Mouse (Mus musculus): ENCODE measurements around the gene Luc7l3.
"Not testable (repeated sequence)": the region's sequence is repeated elsewhere in the genome, so short reads cannot be mapped to it uniquely, and the experiment has no call there.

The Luc7l3 gene

DNA sequence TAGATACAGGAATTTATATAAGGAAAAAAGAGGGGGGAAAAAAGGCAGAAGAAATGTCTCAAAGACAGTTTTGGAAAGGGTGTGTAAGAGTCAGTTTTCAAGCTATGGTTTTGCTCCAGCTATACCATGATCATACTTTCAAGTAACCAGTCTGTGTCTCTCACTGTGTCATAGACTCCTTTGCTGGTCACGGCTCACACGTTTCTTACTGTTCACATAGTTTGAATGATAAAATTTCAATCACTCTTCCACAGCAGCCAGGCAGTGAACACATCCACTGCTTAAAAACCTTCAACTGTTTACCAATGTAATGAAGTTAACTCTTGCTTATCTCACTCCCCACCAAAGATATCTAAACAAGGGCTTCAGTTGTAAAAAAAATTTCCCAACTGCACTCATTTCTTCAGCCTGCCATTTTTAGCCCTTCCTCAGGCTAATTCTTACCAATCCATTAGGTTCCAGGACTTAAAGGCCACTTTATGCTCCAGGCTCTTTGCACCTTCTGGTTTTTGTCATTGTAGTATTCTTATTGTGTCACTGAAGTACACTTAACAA, 7.6 kb downstream of the Luc7l3 start:
- intact Hi-C loops (cut with DNase I), result no loop called here

DNA sequence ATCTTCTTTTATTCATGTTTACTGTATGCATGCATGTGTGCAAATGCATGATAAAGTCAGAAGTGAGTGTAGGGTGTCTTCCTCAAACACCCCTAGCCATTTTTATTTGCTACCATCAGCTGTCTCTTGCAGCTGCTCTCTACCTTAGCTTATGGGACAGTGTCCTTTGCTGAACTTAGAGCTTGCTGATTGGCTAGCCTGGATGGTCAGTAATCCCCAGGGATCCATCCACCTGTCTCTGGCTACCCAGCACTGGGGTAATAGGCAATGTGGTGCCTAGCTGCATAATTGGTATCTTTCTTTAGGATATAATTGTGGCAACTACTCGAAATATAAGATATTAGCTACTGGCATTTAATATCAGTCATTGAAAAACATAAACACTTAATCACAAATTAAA, 9.1 kb downstream of the Luc7l3 start:
- intact Hi-C loops (cut with DNase I), result no loop called here

DNA sequence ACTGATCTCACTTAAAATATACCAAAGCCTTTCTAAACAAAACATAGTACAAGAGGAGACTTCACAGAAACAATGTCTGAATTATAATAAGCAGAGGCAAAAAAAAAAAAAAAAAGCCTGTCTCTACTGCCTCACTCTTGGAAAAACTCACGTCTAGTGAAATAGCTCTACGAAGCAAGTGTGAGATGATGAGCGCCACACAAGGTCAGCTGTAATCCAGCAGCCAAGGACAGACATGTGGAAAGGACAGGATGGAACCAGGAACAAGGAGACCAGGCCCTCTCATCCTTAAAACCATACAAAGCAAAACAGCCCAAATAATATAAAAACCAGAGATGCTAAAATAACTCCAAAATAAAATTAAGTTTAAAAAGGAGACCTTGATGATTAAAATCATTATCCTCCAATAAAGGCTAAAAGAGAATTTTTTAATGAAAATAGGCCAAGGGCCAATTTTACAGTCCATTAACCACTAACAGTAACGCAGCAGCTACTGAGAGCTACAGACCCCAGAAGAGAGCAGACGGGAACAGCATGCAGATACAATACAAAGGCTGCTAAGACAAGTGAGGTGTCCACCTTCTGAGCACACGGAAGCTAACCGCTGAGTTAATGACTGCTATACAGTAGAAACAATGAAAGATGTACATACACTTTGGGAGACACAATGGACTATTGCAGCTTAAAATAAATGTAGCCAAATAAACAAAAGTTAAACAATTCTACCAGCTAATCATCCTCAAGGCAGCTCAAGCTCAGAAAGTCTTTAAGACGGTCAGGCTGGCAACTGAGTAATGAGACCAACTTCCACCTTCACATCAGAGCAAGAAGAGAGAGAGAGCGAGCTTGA, 26.6 kb downstream of the Luc7l3 start:
- intact Hi-C loops (cut with DNase I), result no loop called here

DNA sequence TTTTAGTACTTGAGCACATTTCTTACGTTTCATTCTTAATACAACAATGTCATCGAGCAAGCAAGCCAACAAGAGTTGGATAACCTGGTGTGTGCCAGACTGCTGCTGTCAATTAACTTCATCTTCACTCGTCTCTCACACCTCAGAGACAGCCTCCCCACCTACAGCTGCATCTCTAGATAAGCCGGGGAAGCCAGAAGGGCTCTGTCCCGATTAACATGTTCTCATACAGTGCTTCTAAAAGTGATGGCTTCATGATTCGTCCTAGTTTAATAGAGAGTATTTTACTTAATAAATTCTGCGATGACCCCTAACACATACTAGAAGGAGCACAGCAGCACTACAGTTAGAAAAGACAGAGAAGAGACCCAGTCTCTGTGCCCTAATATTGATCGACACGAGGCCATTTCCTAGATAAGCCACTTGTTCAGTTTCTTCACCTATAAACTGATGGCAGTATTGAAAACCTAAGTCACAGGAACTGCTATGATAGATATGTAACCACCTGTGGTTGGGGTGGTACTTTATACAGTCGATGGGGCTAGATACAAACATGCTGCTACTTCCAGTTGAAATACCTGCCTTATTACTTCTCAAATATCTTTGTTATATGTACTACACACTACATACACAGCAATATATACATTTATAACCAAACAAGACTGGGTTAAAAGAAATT, 31.6 kb downstream of the Luc7l3 start:
- intact Hi-C loops (cut with DNase I), result no loop called here

DNA sequence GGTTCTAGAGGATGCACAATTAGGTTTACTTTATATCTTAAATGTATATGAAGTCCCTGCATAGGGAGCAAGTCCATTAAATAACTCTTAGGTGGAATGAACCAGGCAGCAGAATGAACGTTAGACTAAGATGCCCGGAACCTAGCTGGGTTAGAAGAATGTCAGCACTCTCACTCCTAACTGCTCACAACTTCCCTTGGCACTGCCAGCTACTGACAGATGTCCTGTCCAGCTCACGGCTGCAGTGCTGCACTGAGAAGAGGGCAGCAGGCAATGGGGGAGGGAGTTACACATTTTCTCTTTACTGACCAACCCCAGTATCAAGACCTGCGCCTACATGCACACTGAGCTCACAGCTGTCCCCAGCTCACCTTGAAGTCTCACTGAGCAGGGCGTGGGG, 34.7 kb downstream of the Luc7l3 start:
- intact Hi-C loops (cut with DNase I), result no loop called here

DNA sequence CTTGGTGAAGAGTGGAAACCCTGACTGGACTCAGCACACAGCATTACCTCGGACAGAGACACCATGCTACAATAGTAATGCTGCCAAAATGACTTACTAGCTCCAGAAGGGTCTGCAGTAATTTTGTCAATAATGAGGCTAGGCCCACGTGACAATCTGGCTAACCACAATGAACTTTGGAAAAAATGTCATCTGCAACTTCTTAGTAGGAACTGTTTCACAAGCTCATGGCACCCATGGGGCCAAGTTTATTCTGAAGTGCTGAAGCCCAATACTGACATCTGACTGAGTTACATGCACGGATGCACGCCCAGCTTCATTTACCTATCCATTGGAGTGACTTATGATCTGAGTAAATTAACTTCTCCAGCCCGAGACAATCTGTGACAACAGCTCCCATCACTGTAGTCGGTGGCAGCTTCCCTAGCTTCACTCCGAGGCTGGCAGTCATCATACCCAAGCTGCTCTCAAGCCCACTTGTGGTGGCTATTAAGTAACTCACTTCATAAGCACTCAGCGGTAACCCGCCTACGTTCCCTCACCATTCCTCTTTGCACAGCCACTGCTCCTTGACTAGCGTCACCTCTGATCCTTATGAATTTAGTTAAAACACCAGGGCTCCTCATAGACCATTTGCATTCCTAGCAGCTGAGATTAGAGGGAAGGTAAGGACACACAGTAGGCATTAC, 35.8 kb downstream of the Luc7l3 start:
- intact Hi-C loops (cut with DNase I), result no loop called here

DNA sequence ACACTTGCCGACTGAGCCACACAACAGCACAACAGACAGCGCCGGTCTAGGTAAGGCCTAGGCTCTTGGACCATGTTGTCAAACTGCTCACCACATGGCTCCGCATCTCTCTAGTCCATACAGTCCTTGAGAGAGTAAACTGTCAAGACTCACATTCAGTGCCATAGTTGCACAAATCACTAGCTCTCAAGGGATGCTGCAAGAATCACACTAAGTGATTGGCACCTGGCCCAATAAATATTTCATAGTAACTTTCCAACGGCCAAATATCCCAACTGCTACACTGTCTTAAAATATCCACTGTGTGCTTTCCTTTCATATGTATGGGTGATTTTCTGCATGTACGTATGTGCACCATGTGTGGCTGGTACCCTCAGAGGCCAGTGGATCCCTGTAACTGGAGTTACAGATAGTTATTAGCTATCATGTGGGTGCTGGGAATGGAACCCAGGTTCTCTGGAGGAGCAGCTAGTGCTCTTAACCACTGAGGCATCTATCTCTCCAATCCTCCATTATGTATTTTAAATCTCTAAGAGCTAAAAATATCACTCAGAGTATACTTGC, 38.2 kb downstream of the Luc7l3 start:
- intact Hi-C loops (cut with DNase I), result no loop called here

DNA sequence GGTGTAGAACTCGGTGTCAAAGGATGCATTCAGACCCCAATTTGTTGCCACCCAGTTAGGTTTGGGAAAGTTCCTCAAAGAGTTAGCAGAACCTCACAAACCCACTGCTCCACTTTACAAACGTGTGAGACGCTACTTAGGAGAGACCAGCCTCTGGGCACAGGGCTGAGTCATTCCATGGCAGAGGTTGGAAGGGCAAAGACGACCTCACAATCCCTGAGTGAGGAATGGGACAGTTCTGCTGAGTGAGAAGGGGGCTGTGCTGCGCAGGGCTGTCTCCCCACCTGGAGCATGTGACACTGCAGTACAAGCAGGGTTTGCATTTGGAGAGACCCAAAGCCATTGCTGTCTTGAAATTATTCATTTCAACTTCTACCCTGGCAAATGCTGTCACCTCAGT, 39.5 kb downstream of the Luc7l3 start:
- intact Hi-C loops (cut with DNase I), result no loop called here

DNA sequence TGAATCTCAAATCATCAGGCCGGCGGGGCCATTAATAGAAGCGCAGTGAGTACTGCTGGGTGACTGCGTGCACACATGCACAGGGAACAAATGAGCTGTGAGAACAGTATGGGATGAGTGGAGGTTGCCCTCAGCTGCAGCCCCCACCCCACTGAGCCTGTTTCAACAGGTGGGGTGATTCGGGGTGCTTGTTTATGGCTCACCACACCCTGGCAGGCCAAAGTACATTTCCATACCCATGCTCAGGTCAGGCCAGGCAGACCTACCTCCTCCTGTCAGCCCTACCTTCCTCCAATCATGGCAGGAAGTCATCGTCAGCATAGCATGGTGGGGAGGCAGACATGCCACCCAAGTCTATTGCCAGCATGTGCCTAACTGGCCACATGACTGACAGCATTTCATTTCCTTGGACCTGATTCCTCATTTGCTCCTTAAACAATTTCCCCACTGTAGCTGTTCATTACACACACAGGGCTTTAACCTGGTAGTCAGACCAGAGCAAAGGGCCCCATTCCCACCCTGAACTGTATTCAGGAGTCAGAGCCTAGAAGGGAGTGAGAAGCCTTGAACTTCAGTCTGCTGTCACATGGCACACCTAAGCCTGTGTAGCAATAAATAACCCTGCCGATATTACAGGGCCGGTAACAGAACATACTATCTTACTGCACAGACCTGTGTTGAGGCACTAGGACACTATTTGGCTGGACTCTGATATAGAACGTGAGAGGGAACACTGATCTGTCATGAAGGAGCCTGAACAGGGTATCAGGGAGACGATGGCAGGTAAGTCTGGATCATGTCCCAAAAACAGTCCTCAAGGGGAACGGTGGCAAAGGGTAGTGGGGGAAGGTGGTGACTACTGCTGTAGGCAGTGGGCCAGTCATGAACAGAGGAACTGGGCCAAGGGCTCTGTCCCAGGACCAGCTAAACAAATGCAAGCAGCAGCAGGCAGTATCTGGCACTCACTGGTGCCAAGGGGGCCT, 40.3 kb downstream of the Luc7l3 start, which contains the start of gene Gm21885:
Gene Gm21885, plus strand, starts transcription at position 675 of the 983 bp plus-strand sequence.
- intact Hi-C loops (cut with DNase I), result no loop called here

DNA sequence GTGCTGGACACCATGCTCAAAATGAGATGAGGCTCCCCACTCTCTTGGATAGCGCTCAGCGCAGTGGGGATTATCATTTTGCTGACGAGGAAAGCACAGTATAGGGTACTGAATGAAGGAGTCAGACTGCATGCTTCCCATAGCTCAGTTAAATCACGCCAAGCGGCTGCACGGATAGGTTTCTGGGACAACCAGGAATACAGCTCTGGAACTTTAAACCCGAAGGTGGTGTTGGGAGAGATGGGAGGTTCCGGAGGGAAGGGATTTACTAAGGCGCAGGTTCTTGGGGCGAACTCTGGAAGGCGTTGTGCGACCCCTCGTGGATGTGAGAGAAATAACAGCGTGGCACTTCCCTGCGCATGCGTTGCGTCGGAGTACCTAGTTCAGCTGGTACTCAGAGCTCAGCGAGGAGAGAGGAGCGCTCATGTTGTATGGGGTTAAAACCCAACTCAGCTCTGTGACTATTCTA, 44.9 kb downstream of the Luc7l3 start:
- intact Hi-C loops (cut with DNase I), result loop anchor here (1.0 to 5.0 kb wide), 2 partner anchors 41 to 150 kb away; no protein-coding TSS in a partner anchor

DNA sequence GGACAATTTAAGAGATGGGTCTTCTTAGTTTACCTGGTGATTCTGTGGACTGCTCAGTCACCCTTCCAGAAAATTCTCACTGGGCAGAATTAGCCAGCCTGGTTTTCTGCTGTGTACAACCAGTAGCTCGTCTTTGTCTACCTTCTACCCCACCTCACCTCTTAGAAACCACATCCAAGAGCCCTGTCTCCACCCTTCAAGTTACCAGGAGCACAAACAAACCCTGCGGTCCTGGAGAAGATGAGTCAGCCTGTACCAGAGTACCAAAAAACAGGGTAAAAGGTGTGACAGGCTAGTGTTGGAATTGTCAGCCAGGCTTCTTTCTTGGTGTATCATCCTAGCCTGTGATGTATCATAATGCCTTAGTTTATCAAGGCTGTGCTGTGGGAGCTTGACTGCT, 46.1 kb downstream of the Luc7l3 start:
- intact Hi-C loops (cut with DNase I), result loop anchor here (1.0 to 5.0 kb wide), 2 partner anchors 39 to 148 kb away; no protein-coding TSS in a partner anchor

DNA sequence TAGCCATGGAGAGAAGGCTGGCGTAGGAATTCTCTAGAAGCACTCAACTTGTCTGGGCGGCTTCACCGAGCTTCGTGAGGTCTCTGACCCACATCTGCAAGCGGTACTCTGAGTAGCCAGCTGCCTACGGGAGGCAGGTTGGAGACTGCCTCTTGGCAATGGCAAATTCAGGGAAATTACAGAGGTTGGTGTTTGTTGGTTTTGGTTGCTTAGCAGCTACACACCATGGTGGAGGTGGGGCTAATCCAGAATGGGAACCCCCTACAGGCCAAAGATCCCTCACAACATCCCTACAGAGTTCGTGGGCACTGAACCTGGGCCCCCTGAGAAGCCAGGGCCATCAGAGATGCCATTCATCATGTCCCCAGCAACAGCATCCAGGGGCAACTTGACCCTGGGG, 46.6 kb downstream of the Luc7l3 start:
- intact Hi-C loops (cut with DNase I), result loop anchor here (5.0 kb wide), 1 partner anchor 148 kb away; no protein-coding TSS in a partner anchor

DNA sequence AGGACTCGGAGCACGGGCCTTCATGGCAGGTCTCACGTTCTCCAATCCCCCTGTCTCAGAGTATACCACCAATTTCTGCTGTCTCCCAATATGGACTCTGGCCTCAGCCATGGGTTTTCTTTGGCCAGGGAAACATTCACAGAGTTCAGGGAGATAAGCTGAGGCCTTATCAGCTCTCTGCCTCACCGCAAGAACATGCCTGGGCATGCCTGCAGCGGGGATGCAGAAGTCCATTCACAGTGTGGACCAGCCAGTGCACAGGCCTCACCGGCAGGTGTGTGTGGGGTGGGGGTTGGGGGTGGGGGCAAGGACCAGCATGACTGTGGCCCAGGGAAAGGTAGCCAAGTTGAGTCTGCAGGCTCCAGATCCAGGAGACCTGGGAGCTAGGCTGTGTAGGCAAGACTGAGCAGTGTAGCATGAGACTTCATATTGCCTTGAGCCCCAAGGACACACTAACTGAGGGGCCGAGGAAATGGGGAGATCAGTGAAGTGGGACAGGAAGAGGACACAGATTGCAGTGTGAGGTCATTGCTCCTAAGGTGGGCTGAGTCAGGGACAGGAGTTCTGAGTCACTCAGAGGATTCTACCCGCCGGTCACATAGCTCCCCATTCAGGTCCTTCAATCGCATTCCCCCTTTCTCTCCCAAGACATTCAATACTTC, 47.5 kb downstream of the Luc7l3 start:
- intact Hi-C loops (cut with DNase I), result no loop called here

DNA sequence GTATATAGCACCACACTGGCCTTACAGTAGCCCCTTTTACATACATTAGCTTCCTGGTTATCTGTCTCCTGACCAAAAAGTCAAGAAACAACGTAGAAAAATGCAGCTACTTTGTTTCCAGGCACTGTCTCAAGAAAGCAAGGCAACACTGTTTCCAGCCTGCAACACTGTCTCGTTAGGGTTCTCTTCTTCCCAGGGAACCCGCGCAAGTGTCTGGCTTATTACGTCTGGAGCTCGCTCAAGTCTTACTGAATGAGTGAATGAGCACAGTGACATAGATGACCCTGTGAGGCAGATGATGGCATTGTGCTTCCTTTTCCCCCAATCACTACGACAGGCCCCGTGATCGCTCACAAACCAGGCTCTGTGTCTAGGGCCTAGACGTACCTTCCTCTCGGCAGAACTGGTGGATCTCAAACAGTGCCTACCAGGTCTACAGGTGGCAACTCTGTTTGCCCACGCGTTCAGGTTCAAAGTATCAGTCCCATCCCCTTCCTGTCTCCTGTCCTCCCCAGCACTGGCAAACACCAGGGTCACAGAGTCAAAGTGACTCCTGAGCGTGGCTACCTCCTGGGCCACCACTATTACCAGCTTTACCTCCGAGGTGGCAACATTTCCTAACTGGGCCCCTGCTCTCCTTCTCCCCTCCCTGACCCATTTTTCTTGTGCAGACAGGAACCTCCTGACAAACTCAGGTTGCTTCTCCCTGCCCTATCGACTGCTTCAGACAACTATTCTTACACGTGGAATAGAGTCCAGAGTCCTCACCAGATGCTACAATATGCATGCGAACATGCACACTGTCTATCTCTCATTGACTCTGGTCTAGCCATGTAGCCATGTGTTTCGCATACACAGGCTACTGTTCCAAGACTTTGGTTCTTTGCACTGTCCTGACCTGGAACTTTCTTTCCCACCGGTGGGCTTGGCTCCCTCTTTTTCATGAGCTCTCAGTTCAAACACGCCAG, 48.5 kb downstream of the Luc7l3 start:
- intact Hi-C loops (cut with DNase I), result no loop called here

DNA sequence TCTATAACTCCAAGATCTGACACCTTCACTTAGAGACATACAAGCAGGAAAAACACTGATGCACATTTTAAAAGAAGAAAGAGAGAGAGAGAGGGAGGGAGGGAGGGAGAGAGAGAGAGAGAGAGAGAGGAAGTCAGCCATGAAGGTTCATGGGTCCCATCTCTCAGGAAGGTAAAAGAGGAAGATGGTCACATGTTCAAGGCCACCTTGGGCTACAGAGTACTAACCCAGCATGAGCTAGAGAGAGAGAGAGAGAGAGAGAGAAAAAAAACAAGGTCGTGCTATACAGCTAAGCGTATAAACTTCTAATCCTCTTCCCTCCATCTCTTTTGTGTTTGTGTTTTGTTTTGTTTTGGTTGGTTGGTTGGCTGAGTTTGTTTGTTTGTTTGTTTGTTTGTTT, 50.8 kb downstream of the Luc7l3 start:
- intact Hi-C loops (cut with DNase I), result no loop called here

DNA sequence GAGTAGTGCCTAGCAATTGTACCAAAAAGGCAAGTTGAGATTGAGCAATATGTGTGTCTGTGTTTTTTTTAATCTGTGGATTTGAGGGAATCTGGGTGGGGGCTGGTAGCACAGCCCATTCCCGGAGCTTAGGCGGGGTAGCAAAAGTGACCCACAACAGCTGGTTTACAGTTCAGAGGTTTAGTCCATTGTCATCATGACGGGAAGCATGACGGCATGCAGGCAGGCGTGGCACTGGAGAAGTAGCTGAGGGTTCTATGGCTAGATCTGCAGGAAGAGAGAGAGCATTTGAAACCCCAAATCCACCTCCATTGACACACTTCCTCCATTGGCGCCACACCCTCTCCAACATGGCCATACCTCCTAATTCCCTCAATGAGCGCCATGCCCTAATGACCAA, 51.9 kb downstream of the Luc7l3 start:
- intact Hi-C loops (cut with DNase I), result no loop called here

DNA sequence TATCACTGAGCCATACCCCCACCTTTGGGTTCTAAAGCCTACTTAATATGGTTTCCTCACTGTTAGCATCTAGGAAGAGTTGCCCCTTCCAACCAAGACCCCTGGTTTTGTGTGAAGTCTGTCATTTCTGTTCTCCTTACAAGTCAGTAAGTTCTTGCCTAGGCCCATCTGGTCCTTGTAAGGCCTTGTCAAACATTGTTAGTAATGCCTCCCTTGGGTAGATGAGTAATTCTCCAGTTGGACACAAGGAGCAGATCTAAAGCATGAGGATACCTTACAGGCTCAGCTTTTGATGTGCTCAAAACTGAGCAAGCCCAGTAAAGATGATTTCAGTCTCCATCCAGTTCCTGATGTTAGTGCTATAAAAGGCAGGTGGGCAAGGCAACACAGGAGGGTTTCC, 53.0 kb downstream of the Luc7l3 start:
- intact Hi-C loops (cut with DNase I), result no loop called here

DNA sequence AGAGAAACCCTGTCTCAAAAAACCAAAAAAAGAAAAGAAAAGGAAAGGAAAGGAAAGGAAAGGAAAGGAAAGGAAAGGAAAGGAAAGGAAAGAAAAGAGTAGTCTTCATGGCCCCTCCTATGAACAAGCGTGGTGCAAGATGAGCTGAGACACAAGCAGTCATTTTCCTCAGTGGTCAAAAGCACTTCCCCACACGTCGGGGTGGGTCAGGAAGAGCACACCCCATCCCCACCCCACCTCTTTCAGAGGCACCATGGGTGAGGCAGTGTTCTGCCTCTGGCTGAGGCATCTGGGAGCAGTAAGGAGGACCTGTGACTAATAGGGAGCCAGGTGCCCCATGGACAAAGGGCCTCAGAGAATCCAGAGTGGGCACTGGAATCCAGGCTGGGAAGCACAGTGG, 55.6 kb downstream of the Luc7l3 start:
- intact Hi-C loops (cut with DNase I), result not testable (repeated sequence)
